Mouse (Mus musculus) heart, adult 2 months (tissue): Measurements from ENCODE around the gene Amd1. TPM values are rescaled to one million over a fixed set of nuclear protein-coding genes. Genes with fewer than 3 reads are reported as not detected.

Source experiments
- DNase-seq, 2 experiments: peaks; one replicate each; pipeline ENCODE4 v3.0.0; 2021
- H3K27ac ChIP-seq: fragments of 200-600 bp; 2 replicates; pipeline ENCODE4 v1.8.1; 2022
- H3K27me3 ChIP-seq: fragments of 200-500 bp; 2 replicates; pipeline ENCODE4 v1.6.1; 2012; ENCODE audit warnings: mild to moderate bottlenecking, low read length, inconsistent platforms, mixed read lengths; ENCODE audit not compliant: control insufficient read depth, insufficient read depth
- H3K36me3 ChIP-seq: fragments of 200-500 bp; 2 replicates; pipeline ENCODE4 v1.6.1; 2012; ENCODE audit warnings: low read length, inconsistent platforms; ENCODE audit not compliant: control insufficient read depth, insufficient read depth
- H3K4me1 ChIP-seq: fragments of 200-500 bp; 2 replicates; pipeline ENCODE4 v1.6.1; 2011; ENCODE audit warnings: low read length; ENCODE audit not compliant: control insufficient read depth, insufficient read depth
- H3K4me3 ChIP-seq: fragments of 200-600 bp; 2 replicates; pipeline ENCODE4 v1.8.1; 2022
- H3K79me2 ChIP-seq: fragments of 200-500 bp; replicated peaks from 2 replicates; pipeline ENCODE4 v1.6.1; 2012; ENCODE audit warnings: mild to moderate bottlenecking, inconsistent platforms, low read length, moderate library complexity, mixed read lengths; ENCODE audit not compliant: control insufficient read depth, insufficient read depth
- H3K9ac ChIP-seq: fragments of 200-500 bp; 2 replicates; pipeline ENCODE4 v1.6.1; 2012; ENCODE audit warnings: low read depth, mild to moderate bottlenecking, control low read depth, inconsistent platforms, low read length, mixed read lengths
- CTCF ChIP-seq: fragments of 200-600 bp; IDR thresholded peaks from 2 replicates; pipeline ENCODE4 v1.8.1; 2022; ENCODE audit warnings: antibody characterized with exemption, mild to moderate bottlenecking, moderate library complexity
- EP300 ChIP-seq: fragments of 200-500 bp; IDR thresholded peaks from 2 replicates; pipeline ENCODE4 v1.6.1; 2011; ENCODE audit warnings: low read depth, low read length, control low read depth; ENCODE audit not compliant: insufficient read depth
- POLR2A ChIP-seq: fragments of 200-500 bp; IDR thresholded peaks from 2 replicates; pipeline ENCODE4 v1.6.1; 2011; ENCODE audit warnings: mild to moderate bottlenecking, low read depth, low read length, control low read depth; ENCODE audit not compliant: insufficient read depth
- WGBS: fragments of 180-500 bp; shearing (Covaris S2); methylation state at CpG from one replicate; pipeline ENCODE4 v1.1.7; 2018; 5-methylcytosine and 5-hydroxymethylcytosine counted together
- intact Hi-C: fragments of 180-260 bp; cut with DNase I; formaldehyde crosslinking; loops from one replicate; pipeline ENCODE4 v1.15.1; 2025
- polyA plus RNA-seq: library from polyadenylated mRNA; depleted of rRNA; stranded (reverse); fragments of >200 nt; gene quantifications from 2 replicates; pipeline ENCODE4 v1.2.3, GENCODE M21; 2012
- total RNA-seq, 2 experiments: library from RNA; stranded (reverse); gene quantifications; 2 replicates each; pipeline ENCODE4 v1.2.3; 2021

The Amd1 gene
- total and polyA plus RNA-seq, 3 experiments = 26.1 to 114 (median 98.5) TPM

DNA sequence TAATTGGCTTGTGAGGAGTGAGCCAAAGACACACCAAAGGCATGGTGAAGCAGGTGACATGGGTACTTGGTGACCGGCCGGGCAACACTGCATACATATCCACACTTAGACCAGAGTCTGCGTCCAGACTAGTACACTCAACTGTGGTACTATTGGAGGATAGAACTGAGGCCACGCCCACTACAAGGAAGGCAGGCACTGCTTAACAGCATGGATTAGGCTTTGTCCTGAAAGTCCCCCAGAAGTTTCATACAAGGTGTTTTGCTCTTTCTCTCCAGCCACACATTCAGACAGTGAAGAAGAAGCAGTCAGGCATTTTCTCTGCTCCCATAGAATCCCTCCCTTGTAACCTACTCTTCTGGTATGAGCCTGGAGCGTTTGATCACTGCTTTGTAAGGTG, 45.3 kb downstream of the Amd1 start:
- no peaks in the 10 kb centered on the region for H3K36me3 ChIP-seq
- H3K27ac ChIP-seq = peak overlapping the region; percentile 91
- peak overlapping the region; percentile 75 for H3K4me3 ChIP-seq
- no peak overlapping the region for H3K9ac ChIP-seq
- no peak for TF ChIP-seq EP300
- no peak for TF ChIP-seq CTCF
- TF ChIP-seq POLR2A = no peak
- intact Hi-C loops = loop anchor here (1.0 to 10.0 kb wide), 2 partner anchors 9 to 618 kb away; partner anchors contain the start of gene Rpf2
- H3K79me2 ChIP-seq = no peaks in the 10 kb centered on the region
- no peaks in the 10 kb centered on the region for H3K27me3 ChIP-seq
- H3K4me1 ChIP-seq = peaks cover 4% of the 10 kb centered on the region
- peak; percentile 38 to 44 for DNase-seq
- WGBS = 3% methylated on average over 5 of the region's 5 CpGs

DNA sequence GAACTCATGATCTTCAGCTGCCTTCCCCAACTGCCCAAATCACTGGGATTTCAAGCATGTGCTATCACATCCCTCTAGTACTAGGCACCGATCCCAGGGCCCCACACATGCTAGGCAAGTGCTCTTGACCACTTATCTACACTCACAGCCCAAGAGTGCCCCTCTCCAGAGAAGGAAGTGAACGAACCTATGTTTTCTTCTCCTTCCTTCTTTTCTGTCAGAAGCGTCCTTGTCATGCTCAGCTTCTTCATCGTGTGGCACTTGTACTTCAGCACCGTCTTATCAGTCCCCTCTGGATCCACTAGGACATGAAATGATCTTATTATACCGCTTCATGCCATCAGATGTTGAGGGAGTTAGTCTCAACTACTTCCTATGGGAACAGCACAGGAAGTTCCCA, 51.0 kb downstream of the Amd1 start:
- TF ChIP-seq CTCF (no peak), EP300 (no peak), POLR2A (no peak)
- Histone ChIP-seq H3K36me3 (no peaks in the 10 kb centered on the region), H3K27me3 (no peaks in the 10 kb centered on the region), H3K4me1 (peaks cover 4% of the 10 kb centered on the region; the same call in 1 of the 2 replicates), H3K9ac (no peak overlapping the region), H3K27ac (no peak overlapping the region), H3K4me3 (no peak overlapping the region), H3K79me2 (no peaks in the 10 kb centered on the region)
- intact Hi-C loops = loop anchor here (10.0 kb wide), 1 partner anchor 624 kb away; no protein-coding TSS in a partner anchor
- no peak for DNase-seq
- WGBS = 58% methylated on average over 6 of the region's 6 CpGs

GRCm38 (mm10) chr10:40249625-40250024, 52.4 kb downstream of the Amd1 start:
- Histone ChIP-seq H3K27me3 (no peaks in the 10 kb centered on the region), H3K4me1 (peaks cover 4% of the 10 kb centered on the region; the same call in 1 of the 2 replicates), H3K9ac (no peak overlapping the region), H3K27ac (no peak overlapping the region), H3K36me3 (no peaks in the 10 kb centered on the region), H3K4me3 (no peak overlapping the region), H3K79me2 (no peaks in the 10 kb centered on the region)
- 91% methylated on average over 9 of the region's 9 CpGs for WGBS
- TF ChIP-seq POLR2A = no peak
- no peak for TF ChIP-seq EP300
- TF ChIP-seq CTCF = no peak
- intact Hi-C loops = loop anchor here (10.0 kb wide), 1 partner anchor 625 kb away; no protein-coding TSS in a partner anchor
- DNase-seq = no peak

GRCm38 (mm10) chr10:40247166-40247716, 54.7 kb downstream of the Amd1 start:
- DNase-seq = no peak
- Histone ChIP-seq H3K27ac (peak overlapping the region; percentile 51), H3K4me1 (peaks cover 4% of the 10 kb centered on the region; the same call in 1 of the 2 replicates), H3K36me3 (no peaks in the 10 kb centered on the region), H3K9ac (no peak overlapping the region), H3K79me2 (no peaks in the 10 kb centered on the region), H3K27me3 (no peaks in the 10 kb centered on the region), H3K4me3 (peak overlapping the region; percentile 72)
- intact Hi-C loops = loop anchor here (1.0 kb wide), 1 partner anchor 10 kb away; no protein-coding TSS in a partner anchor
- 35% methylated on average over 11 of the region's 11 CpGs for WGBS
- TF ChIP-seq EP300 (no peak), POLR2A (no peak), CTCF (no peak)

GRCm38 (mm10) chr10:40246374-40247165, 55.4 kb downstream of the Amd1 start, which contains the start of gene Rpf2:
Gene Rpf2, minus strand, starts transcription at chr10:40247036.
- Histone ChIP-seq H3K4me3 (peak within 1 kb of the TSS; percentile 72), H3K9ac (peak within 1 kb of the TSS; percentile 61), H3K27me3 (no peaks in the 10 kb centered on the region), H3K27ac (peak within 1 kb of the TSS; percentile 51), H3K79me2 (no peaks in the 10 kb centered on the region), H3K36me3 (no peaks in the 10 kb centered on the region), H3K4me1 (peaks cover 4% of the 10 kb centered on the region; the same call in 1 of the 2 replicates)
- under 1% methylated on average over 54 of the region's 54 CpGs for WGBS
- intact Hi-C loops = loop anchor here (1.0 kb wide), 1 partner anchor 11 kb away; no protein-coding TSS in a partner anchor
- TF ChIP-seq POLR2A (peak; percentile 66), EP300 (peak; percentile 73; the same call in 1 of the 2 replicates), CTCF (no peak)
- peak; percentile 83 to 86 for DNase-seq
